Mouse (Mus musculus) CH12.LX (cell line): ENCODE measurements around the gene Ppm1m. TPM values are rescaled to one million over a fixed set of nuclear protein-coding genes. Genes with fewer than 3 reads are reported as not detected.

Source experiments
- DNase-seq: peaks from one replicate; pipeline ENCODE4 v3.0.0-alpha.2; 2013; ENCODE audit errors: extremely low read depth
- H3K27ac ChIP-seq: 2 replicates; pipeline ENCODE4 v1.5.1; 2012; ENCODE audit warnings: low read depth, mild to moderate bottlenecking, control low read depth, moderate library complexity; ENCODE audit not compliant: insufficient read depth
- H3K27me3 ChIP-seq: replicated peaks from 2 replicates; pipeline ENCODE3; 2012; ENCODE audit warnings: inconsistent platforms
- H3K36me3 ChIP-seq, 2 experiments: replicated peaks in 1 of 2; 2 replicates each; pipeline versions ENCODE3 to v1.6.1; 2012; ENCODE audit warnings: inconsistent platforms in 1 of 2, low read length in 1 of 2, mild to moderate bottlenecking in 1 of 2, mixed read lengths in 1 of 2, moderate library complexity in 1 of 2; ENCODE audit not compliant: control insufficient read depth in 1 of 2, insufficient read depth in 1 of 2
- H3K4me1 ChIP-seq, 2 experiments: 2 replicates each; pipeline ENCODE4 v1.6.1; 2012; ENCODE audit warnings: inconsistent platforms in 1 of 2, moderate library complexity in 1 of 2; ENCODE audit not compliant: insufficient read depth in 2 of 2, control insufficient read depth in 1 of 2
- H3K4me2 ChIP-seq: 2 replicates; pipeline ENCODE4 v1.6.1; 2012; ENCODE audit warnings: low read depth, mild to moderate bottlenecking, control low read depth; ENCODE audit not compliant: poor library complexity, insufficient read depth, severe bottlenecking
- H3K4me3 ChIP-seq, 3 experiments: fragments of 150-350 bp in 1 of 3; sonication (generic) in 1 of 3; replicated peaks in 1 of 3; 2 replicates each; pipeline versions ENCODE3 to v1.5.1; 2011 to 2012; ENCODE audit warnings: low read depth in 2 of 3, low read length in 2 of 3, mild to moderate bottlenecking in 2 of 3, moderate library complexity in 2 of 3, control low read depth in 1 of 3, improper control_type of control experiment in 1 of 3, inconsistent platforms in 1 of 3, mixed read lengths in 1 of 3; ENCODE audit not compliant: poor library complexity in 1 of 3
- H3K79me2 ChIP-seq: replicated peaks from 2 replicates; pipeline ENCODE4 v1.6.1; 2012; ENCODE audit warnings: mild to moderate bottlenecking, moderate library complexity; ENCODE audit not compliant: control insufficient read depth, poor library complexity, insufficient read depth, severe bottlenecking; ENCODE audit errors: extremely low read depth
- H3K9ac ChIP-seq: 2 replicates; pipeline ENCODE4 v1.6.1; 2012; ENCODE audit warnings: low read depth, mild to moderate bottlenecking, control low read depth, moderate library complexity; ENCODE audit not compliant: insufficient read depth
- H3K9me3 ChIP-seq: replicated peaks from 2 replicates; pipeline ENCODE3; 2012; ENCODE audit warnings: low read length, inconsistent platforms, mixed read lengths
- BHLHE40 ChIP-seq: IDR thresholded peaks from 2 replicates; pipeline ENCODE4 v1.6.1; 2011; ENCODE audit warnings: mild to moderate bottlenecking, low read depth, low read length, improper control_type of control experiment
- CHD1 ChIP-seq: IDR thresholded peaks from 2 replicates; pipeline ENCODE4 v1.6.1; 2012; ENCODE audit warnings: low read depth, low read length, improper control_type of control experiment, inconsistent platforms
- CHD2 ChIP-seq: IDR thresholded peaks from 2 replicates; pipeline ENCODE4 v1.6.1; 2011; ENCODE audit warnings: low read length, improper control_type of control experiment
- CTCF ChIP-seq, 2 experiments: IDR thresholded peaks in 1 of 2; conservative IDR thresholded peaks in 1 of 2; 2 replicates each; pipeline ENCODE4 v1.5.1; 2011 to 2012; ENCODE audit warnings: low read depth in 2 of 2, low read length in 2 of 2, improper control_type of control experiment in 1 of 2, inconsistent platforms in 1 of 2, mild to moderate bottlenecking in 1 of 2, moderate library complexity in 1 of 2
- E2F4 ChIP-seq: IDR thresholded peaks from 2 replicates; pipeline ENCODE4 v1.6.1; 2011; ENCODE audit warnings: low read depth, low read length, improper control_type of control experiment; ENCODE audit not compliant: insufficient replicate concordance
- ELF1 ChIP-seq: IDR thresholded peaks from 2 replicates; pipeline ENCODE4 v1.6.1; 2014; ENCODE audit warnings: low read depth, mild to moderate bottlenecking, inconsistent platforms, low read length, improper control_type of control experiment
- EP300 ChIP-seq: IDR thresholded peaks from 2 replicates; pipeline ENCODE4 v1.6.1; 2011; ENCODE audit warnings: low read length, improper control_type of control experiment
- ETS1 ChIP-seq: conservative IDR thresholded peaks from 2 replicates; pipeline ENCODE4 v1.6.1; 2012; ENCODE audit warnings: low read depth, mild to moderate bottlenecking, inconsistent platforms, low read length, improper control_type of control experiment, moderate library complexity
- GABPA ChIP-seq: IDR thresholded peaks from 2 replicates; pipeline ENCODE4 v1.6.1; 2012; ENCODE audit warnings: low read depth, low read length, improper control_type of control experiment, inconsistent platforms; ENCODE audit not compliant: insufficient replicate concordance
- IRF4 ChIP-seq: IDR thresholded peaks from 2 replicates; pipeline ENCODE4 v1.6.1; 2014; ENCODE audit warnings: low read depth, mild to moderate bottlenecking, inconsistent platforms, low read length, improper control_type of control experiment
- JUN ChIP-seq: IDR thresholded peaks from 2 replicates; pipeline ENCODE4 v1.6.1; 2011; ENCODE audit warnings: low read depth, mild to moderate bottlenecking, low read length, improper control_type of control experiment, moderate library complexity; ENCODE audit not compliant: insufficient read depth
- JUND ChIP-seq: conservative IDR thresholded peaks from 2 replicates; pipeline ENCODE4 v1.6.1; 2011; ENCODE audit warnings: low read depth, low read length, improper control_type of control experiment
- KAT2A ChIP-seq: IDR thresholded peaks from 2 replicates; pipeline ENCODE4 v1.6.1; 2012; ENCODE audit warnings: low read length, improper control_type of control experiment, inconsistent platforms; ENCODE audit not compliant: insufficient replicate concordance
- MAFK ChIP-seq: IDR thresholded peaks from 2 replicates; pipeline ENCODE4 v1.6.1; 2011; ENCODE audit warnings: low read length, improper control_type of control experiment; ENCODE audit not compliant: insufficient replicate concordance
- MAX ChIP-seq: IDR thresholded peaks from 2 replicates; pipeline ENCODE4 v1.6.1; 2011; ENCODE audit warnings: low read length, improper control_type of control experiment
- MXI1 ChIP-seq: IDR thresholded peaks from 2 replicates; pipeline ENCODE4 v1.6.1; 2011; ENCODE audit warnings: mild to moderate bottlenecking, low read depth, low read length, improper control_type of control experiment
- MYC ChIP-seq: IDR thresholded peaks from 2 replicates; pipeline ENCODE4 v1.6.1; 2011; ENCODE audit warnings: low read depth, mild to moderate bottlenecking, improper control_type of control experiment, low read length
- NELFE ChIP-seq: IDR thresholded peaks from 2 replicates; pipeline ENCODE4 v1.6.1; 2011; ENCODE audit warnings: low read depth, low read length, improper control_type of control experiment
- NRF1 ChIP-seq: IDR thresholded peaks from 2 replicates; pipeline ENCODE4 v1.6.1; 2014; ENCODE audit warnings: low read depth, mild to moderate bottlenecking, inconsistent platforms, low read length, improper control_type of control experiment, moderate library complexity
- PAX5 ChIP-seq: IDR thresholded peaks from 2 replicates; pipeline ENCODE4 v1.6.1; 2012; ENCODE audit warnings: low read length, inconsistent platforms, mixed read lengths
- POLR2A ChIP-seq: IDR thresholded peaks from 2 replicates; pipeline ENCODE4 v1.6.1; 2011; ENCODE audit warnings: low read depth, mild to moderate bottlenecking, improper control_type of control experiment, low read length
- POLR2AphosphoS2 ChIP-seq: IDR thresholded peaks from 2 replicates; pipeline ENCODE4 v1.6.1; 2011; ENCODE audit warnings: low read depth, low read length, improper control_type of control experiment
- RAD21 ChIP-seq: IDR thresholded peaks from 2 replicates; pipeline ENCODE4 v1.6.1; 2011; ENCODE audit warnings: low read depth, mild to moderate bottlenecking, low read length, improper control_type of control experiment, moderate library complexity
- RCOR1 ChIP-seq: conservative IDR thresholded peaks from 2 replicates; pipeline ENCODE4 v1.6.1; 2012; ENCODE audit warnings: low read depth, mild to moderate bottlenecking, inconsistent platforms, low read length, improper control_type of control experiment
- SIN3A ChIP-seq: IDR thresholded peaks from 2 replicates; pipeline ENCODE4 v1.6.1; 2012; ENCODE audit warnings: low read length, improper control_type of control experiment, inconsistent platforms
- SMC3 ChIP-seq: IDR thresholded peaks from 2 replicates; pipeline ENCODE4 v1.6.1; 2011; ENCODE audit warnings: low read depth, low read length, improper control_type of control experiment
- TBP ChIP-seq: conservative IDR thresholded peaks from 2 replicates; pipeline ENCODE4 v1.6.1; 2011; ENCODE audit warnings: low read depth, low read length, improper control_type of control experiment
- TCF12 ChIP-seq: IDR thresholded peaks from 2 replicates; pipeline ENCODE4 v1.6.1; 2014; ENCODE audit warnings: low read depth, mild to moderate bottlenecking, inconsistent platforms, low read length, improper control_type of control experiment
- UBTF ChIP-seq: IDR thresholded peaks from 2 replicates; pipeline ENCODE4 v1.6.1; 2012; ENCODE audit warnings: low read depth, mild to moderate bottlenecking, inconsistent platforms, low read length, improper control_type of control experiment, moderate library complexity
- USF1 ChIP-seq: IDR thresholded peaks from 2 replicates; pipeline ENCODE4 v1.6.1; 2014; ENCODE audit warnings: low read depth, mild to moderate bottlenecking, inconsistent platforms, low read length, improper control_type of control experiment
- USF2 ChIP-seq: conservative IDR thresholded peaks from 2 replicates; pipeline ENCODE4 v1.6.1; 2011; ENCODE audit warnings: low read depth, low read length, improper control_type of control experiment
- ZC3H11A ChIP-seq: IDR thresholded peaks from 2 replicates; pipeline ENCODE4 v1.6.1; 2012; ENCODE audit warnings: low read depth, mild to moderate bottlenecking, inconsistent platforms, low read length, improper control_type of control experiment
- ZKSCAN1 ChIP-seq: IDR thresholded peaks from 2 replicates; pipeline ENCODE4 v1.6.1; 2012; ENCODE audit warnings: low read depth, inconsistent platforms, low read length, improper control_type of control experiment, borderline replicate concordance
- ZMIZ1 ChIP-seq: IDR thresholded peaks from 2 replicates; pipeline ENCODE4 v1.6.1; 2012; ENCODE audit warnings: low read depth, mild to moderate bottlenecking, inconsistent platforms, low read length, improper control_type of control experiment
- ZNF384 ChIP-seq: IDR thresholded peaks from 2 replicates; pipeline ENCODE4 v1.6.1; 2012; ENCODE audit warnings: low read depth, low read length, improper control_type of control experiment, inconsistent platforms
- dilution Hi-C: fragments of 300-500 bp; cut with MboI; formaldehyde crosslinking; loops from 2 replicates; pipeline ENCODE4 v1.14.3; 2020; ENCODE audit warnings: low sequenced_read_pairs; ENCODE audit not compliant: extremely low pct_unique_long_range_greater_than_20kb, extremely low pct_ligation_motif_present
- in situ Hi-C: fragments of 300-500 bp; cut with MboI; formaldehyde crosslinking; loops from 3 replicates; pipeline ENCODE4 v1.14.3; 2019; ENCODE audit warnings: low sequenced_read_pairs, low pct_ligation_motif_present, low pct_unique_long_range_greater_than_20kb, mixed read lengths
- polyA plus RNA-seq: library from polyadenylated mRNA; unstranded; fragments of >175 nt; gene quantifications from 2 replicates; pipeline ENCODE4 v1.2.1, GENCODE M21; 2012; ENCODE audit warnings: low read depth; ENCODE audit not compliant: insufficient read length
- total RNA-seq, 2 experiments: library from RNA; depleted of rRNA; stranded (reverse); fragments of 300-350 nt in 1 of 2; fragments of >200 nt in 1 of 2; gene quantifications; 2 replicates each; pipeline ENCODE4 v1.2.3; 2012 to 2014

The Ppm1m gene
- total and polyA plus RNA-seq, 3 experiments, result 54.7 to 111 (median 86.0) TPM

- peaks cover 18 to 59% of the 10 kb centered on the region in 2 experiments for H3K4me1 ChIP-seq
- dilution Hi-C loops (no loop called here), in situ Hi-C loops (no loop called here)
- no peak overlapping the region for H3K4me3 ChIP-seq
- peaks cover 70 to 85% of the 10 kb centered on the region in 2 experiments for H3K36me3 ChIP-seq
- H3K27ac ChIP-seq, result peak overlapping the region; percentile 69
- peaks cover 5% of the 10 kb centered on the region; the same call in 1 of the 2 replicates for H3K79me2 ChIP-seq
- no peak overlapping the region for H3K4me2 ChIP-seq
- H3K27me3 ChIP-seq, result no peaks in the 10 kb centered on the region
- no peak overlapping the region for H3K9ac ChIP-seq
- peak; percentile 80 for DNase-seq
- H3K9me3 ChIP-seq, result no peaks in the 10 kb centered on the region
- TF ChIP-seq MYC (no peak), SIN3A (peak; percentile 59; the same call in 1 of the 2 replicates), SMC3 (peak; percentile 19; the same call in 1 of the 2 replicates), ZMIZ1 (no peak), CHD2 (peak; percentile 29; the same call in 1 of the 2 replicates), NELFE (no peak), POLR2A (0 out of 2 replicates have a peak, but pooled peaks have one; percentile 12), JUND (no peak), MXI1 (no peak; the same call in 1 of the 2 replicates), POLR2AphosphoS2 (no peak), PAX5 (no peak), ETS1 (peak; percentile 23; the same call in 1 of the 2 replicates), USF1 (no peak), UBTF (no peak), ELF1 (peak; percentile 16; the same call in 1 of the 2 replicates), GABPA (no peak), ZNF384 (no peak), CTCF (conservative IDR thresholded peaks at IDR 0.05 in 1 of 2, IDR thresholded peaks at IDR 0.05 in 1 of 2; ENCODE audit: low read depth in 2 of 2, low read length in 2 of 2) (no peak), USF2 (no peak), BHLHE40 (0 out of 2 replicates have a peak, but pooled peaks have one; percentile 16), NRF1 (no peak), JUN (no peak), MAX (peak; percentile 39; the same call in 1 of the 2 replicates), E2F4 (no peak), TCF12 (peak; percentile 20; the same call in 1 of the 2 replicates), CHD1 (no peak), EP300 (peak; percentile 79), MAFK (no peak), RAD21 (no peak; the same call in 1 of the 2 replicates), TBP (peak; percentile 52; the same call in 1 of the 2 replicates), ZC3H11A (no peak), IRF4 (peak; percentile 34; the same call in 1 of the 2 replicates), KAT2A (no peak), RCOR1 (no peak), ZKSCAN1 (no peak)
- TF ChIP-seq, all 38 proteins: peak for 12
Observed at GRCm38 (mm10) chr9:106192998-106193397, 6.5 kb downstream of the Ppm1m start.
